Mouse (Mus musculus) layer of hippocampus, postnatal 25 days (tissue): ENCODE results near the gene Scp2. TPM values are rescaled to one million over a fixed set of nuclear protein-coding genes. Genes with fewer than 3 reads are reported as not detected.

Experiments
- microRNA-seq, 2 experiments: library from miRNA; unstranded; fragments of <30 nt; microRNA quantifications; one replicate each; pipeline ENCODE4 v1.2.0; 2021
- total RNA-seq, 2 experiments: library from RNA; stranded (reverse); gene quantifications; 2 replicates each; pipeline ENCODE4 v1.2.3; 2021

The Scp2 gene
- total RNA-seq, 2 experiments from 2014 or later: 86.4 to 103 TPM

Small RNA genes lying within 50 kb of the gene (microRNA-seq; reads per million reads assigned to microRNA genes)
- 0 reads per million in 2 experiments for gene Mir6397

Other genes with a start within 250 kb of the Scp2 start
- gene Cpt2, start 221.4 kb downstream of the Scp2 start, total RNA-seq: 1 to 10 TPM; 6.7 to 7.3 TPM
- not detected for gene Slc1a7, start 176.7 kb downstream of the Scp2 start, total RNA-seq
- 10 to 100 TPM in 1 of 2 experiments, 1 to 10 TPM in 1; 7.8 to 10.0 TPM for gene Podn, start 48.6 kb downstream of the Scp2 start, total RNA-seq
- 10 to 100 TPM; 16.7 to 18.5 TPM for gene Echdc2, start 20.4 kb upstream of the Scp2 start, total RNA-seq
- gene Zyg11a, start 73.0 kb upstream of the Scp2 start, total RNA-seq: not detected
- 100 to 1,000 TPM; 103 to 106 TPM for gene Zyg11b, start 156.1 kb upstream of the Scp2 start, total RNA-seq
- 10 to 100 TPM; 26.2 to 26.4 TPM for gene Coa7, start 183.1 kb upstream of the Scp2 start, total RNA-seq
- gene Shisal2a, start 238.4 kb upstream of the Scp2 start, total RNA-seq: not detected